Mouse (Mus musculus) CH12.LX (cell line): ENCODE data around the gene Gnb1l.

Experiments
- CTCF ChIP-seq, 2 experiments: IDR thresholded peaks in 1 of 2; conservative IDR thresholded peaks in 1 of 2; 2 replicates each; pipeline ENCODE4 v1.5.1; 2011 to 2012; ENCODE audit warnings: low read depth in 2 of 2, low read length in 2 of 2, improper control_type of control experiment in 1 of 2, inconsistent platforms in 1 of 2, mild to moderate bottlenecking in 1 of 2, moderate library complexity in 1 of 2
- E2F4 ChIP-seq: IDR thresholded peaks from 2 replicates; pipeline ENCODE4 v1.6.1; 2011; ENCODE audit warnings: low read depth, low read length, improper control_type of control experiment; ENCODE audit not compliant: insufficient replicate concordance
- EP300 ChIP-seq: IDR thresholded peaks from 2 replicates; pipeline ENCODE4 v1.6.1; 2011; ENCODE audit warnings: low read length, improper control_type of control experiment
- ETS1 ChIP-seq: conservative IDR thresholded peaks from 2 replicates; pipeline ENCODE4 v1.6.1; 2012; ENCODE audit warnings: low read depth, mild to moderate bottlenecking, inconsistent platforms, low read length, improper control_type of control experiment, moderate library complexity
- JUND ChIP-seq: conservative IDR thresholded peaks from 2 replicates; pipeline ENCODE4 v1.6.1; 2011; ENCODE audit warnings: low read depth, low read length, improper control_type of control experiment
- MAX ChIP-seq: IDR thresholded peaks from 2 replicates; pipeline ENCODE4 v1.6.1; 2011; ENCODE audit warnings: low read length, improper control_type of control experiment
- MXI1 ChIP-seq: IDR thresholded peaks from 2 replicates; pipeline ENCODE4 v1.6.1; 2011; ENCODE audit warnings: mild to moderate bottlenecking, low read depth, low read length, improper control_type of control experiment
- NRF1 ChIP-seq: IDR thresholded peaks from 2 replicates; pipeline ENCODE4 v1.6.1; 2014; ENCODE audit warnings: low read depth, mild to moderate bottlenecking, inconsistent platforms, low read length, improper control_type of control experiment, moderate library complexity
- POLR2A ChIP-seq: IDR thresholded peaks from 2 replicates; pipeline ENCODE4 v1.6.1; 2011; ENCODE audit warnings: low read depth, mild to moderate bottlenecking, improper control_type of control experiment, low read length
- RAD21 ChIP-seq: IDR thresholded peaks from 2 replicates; pipeline ENCODE4 v1.6.1; 2011; ENCODE audit warnings: low read depth, mild to moderate bottlenecking, low read length, improper control_type of control experiment, moderate library complexity
- RCOR1 ChIP-seq: conservative IDR thresholded peaks from 2 replicates; pipeline ENCODE4 v1.6.1; 2012; ENCODE audit warnings: low read depth, mild to moderate bottlenecking, inconsistent platforms, low read length, improper control_type of control experiment
- SIN3A ChIP-seq: IDR thresholded peaks from 2 replicates; pipeline ENCODE4 v1.6.1; 2012; ENCODE audit warnings: low read length, improper control_type of control experiment, inconsistent platforms
- TCF12 ChIP-seq: IDR thresholded peaks from 2 replicates; pipeline ENCODE4 v1.6.1; 2014; ENCODE audit warnings: low read depth, mild to moderate bottlenecking, inconsistent platforms, low read length, improper control_type of control experiment
- ZNF384 ChIP-seq: IDR thresholded peaks from 2 replicates; pipeline ENCODE4 v1.6.1; 2012; ENCODE audit warnings: low read depth, low read length, improper control_type of control experiment, inconsistent platforms

- TF ChIP-seq CTCF (conservative IDR thresholded peaks at IDR 0.05 in 1 of 2, IDR thresholded peaks at IDR 0.05 in 1 of 2; ENCODE audit: low read depth in 2 of 2, low read length in 2 of 2), result no peak
- TF ChIP-seq NRF1, result no peak
- no peak for TF ChIP-seq EP300
- TF ChIP-seq RCOR1, result no peak
- no peak for TF ChIP-seq TCF12
- no peak for TF ChIP-seq POLR2A
- TF ChIP-seq ETS1, result no peak
- TF ChIP-seq JUND, result no peak
- TF ChIP-seq SIN3A, result no peak
- no peak for TF ChIP-seq MAX
- TF ChIP-seq MXI1, result no peak
- no peak for TF ChIP-seq E2F4
- TF ChIP-seq ZNF384, result no peak
- no peak for TF ChIP-seq RAD21
These were observed 85.3 kb downstream of the Gnb1l start for GRCm38 (mm10) chr16:18583673-18584357.
